Mouse (Mus musculus) retina, adult 2 months (tissue): ENCODE measurements around the gene Wdr37.

ENCODE experiments used
- DNase-seq: peaks from one replicate; pipeline ENCODE4 v3.0.0-alpha.2; 2012; ENCODE audit warnings: low read depth, low spot score

The Wdr37 gene

GRCm38 (mm10) chr13:8840941-8841340, 30.8 kb downstream of the Wdr37 start:
- DNase-seq, result no peak

GRCm38 (mm10) chr13:8839937-8840336, 31.8 kb downstream of the Wdr37 start:
- DNase-seq, result no peak

- DNase-seq, result no peak
These were observed 32.6 kb downstream of the Wdr37 start for GRCm38 (mm10) chr13:8839111-8839510.

GRCm38 (mm10) chr13:8838394-8838793, 33.3 kb downstream of the Wdr37 start:
- no peak for DNase-seq

- no peak for DNase-seq
These were observed 37.1 kb downstream of the Wdr37 start for GRCm38 (mm10) chr13:8834573-8834972.

- no peak for DNase-seq
These were observed 40.0 kb downstream of the Wdr37 start for GRCm38 (mm10) chr13:8831546-8832251.

- DNase-seq, result no peak
These were observed 41.0 kb downstream of the Wdr37 start for GRCm38 (mm10) chr13:8830696-8831095.

- no peak for DNase-seq
These were observed 41.9 kb downstream of the Wdr37 start for GRCm38 (mm10) chr13:8829784-8830183.

- DNase-seq, result no peak
These were observed 42.8 kb downstream of the Wdr37 start for GRCm38 (mm10) chr13:8828946-8829345.

GRCm38 (mm10) chr13:8823546-8823945, 48.2 kb downstream of the Wdr37 start:
- no peak for DNase-seq

- no peak for DNase-seq
These were observed 48.6 kb downstream of the Wdr37 start for GRCm38 (mm10) chr13:8823120-8823519.

GRCm38 (mm10) chr13:8822201-8822600, 49.5 kb downstream of the Wdr37 start:
- no peak for DNase-seq

- no peak for DNase-seq
These were observed 65.8 kb downstream of the Wdr37 start for GRCm38 (mm10) chr13:8805931-8806330.

- DNase-seq, result no peak
These were observed 71.1 kb downstream of the Wdr37 start for GRCm38 (mm10) chr13:8800576-8800975.

GRCm38 (mm10) chr13:8793217-8793616, 78.5 kb downstream of the Wdr37 start:
- DNase-seq, result no peak

- no peak for DNase-seq
These were observed 86.5 kb downstream of the Wdr37 start for GRCm38 (mm10) chr13:8785185-8785584.

- no peak for DNase-seq
These were observed 87.2 kb downstream of the Wdr37 start for GRCm38 (mm10) chr13:8784308-8785061.

- DNase-seq, result no peak
These were observed 87.9 kb downstream of the Wdr37 start for GRCm38 (mm10) chr13:8783686-8784307.

- DNase-seq, result no peak
These were observed 89.1 kb downstream of the Wdr37 start for GRCm38 (mm10) chr13:8782636-8783035.

- peak; percentile 16 for DNase-seq
These were observed 91.3 kb downstream of the Wdr37 start for GRCm38 (mm10) chr13:8780441-8780840.

GRCm38 (mm10) chr13:8770616-8771015, 101.1 kb downstream of the Wdr37 start:
- no peak for DNase-seq

GRCm38 (mm10) chr13:8769654-8770227, 102.0 kb downstream of the Wdr37 start:
- no peak for DNase-seq
